Mouse (Mus musculus): ENCODE measurements around the gene Ech1. TPM values are rescaled to one million over a fixed set of nuclear protein-coding genes. Genes with fewer than 3 reads are reported as not detected.

Ech1 gene
- polyA plus RNA-seq, 1 experiment from 2014 or later, result 74.5 TPM

- Histone ChIP-seq H3K9ac (replicated peaks; ENCODE audit: low read depth, low read length) (no peak overlapping the region), H3K9me3 (ENCODE audit: control insufficient read depth, low read length) (no peaks in the 10 kb centered on the region), H3K4me2 (ENCODE audit: low read depth, low read length) (no peak overlapping the region), H3K27ac (ENCODE audit: low read depth, low read length) (no peak overlapping the region), H3K4me1 (ENCODE audit: control insufficient read depth, insufficient read depth, low read length) (peaks cover 22% of the 10 kb centered on the region), H3K27me3 (ENCODE audit: control insufficient read depth, insufficient read depth, low read length) (no peaks in the 10 kb centered on the region), H3K4me3 (ENCODE audit: low read depth, low read length) (no peak overlapping the region), H3K36me3 (ENCODE audit: control insufficient read depth, insufficient read depth, low read length) (peaks cover 82% of the 10 kb centered on the region)
- WGBS, result 92% methylated on average over 9 of the region's 9 CpGs
- ATAC-seq (ENCODE audit: low read depth), result no peak
These were observed 8.8 kb upstream of the Ech1 start for GRCm38 (mm10) chr7:28816201-28816600.

- Histone ChIP-seq H3K9me3 (ENCODE audit: control insufficient read depth, low read length) (no peaks in the 10 kb centered on the region), H3K27me3 (ENCODE audit: control insufficient read depth, insufficient read depth, low read length) (no peaks in the 10 kb centered on the region), H3K4me2 (ENCODE audit: low read depth, low read length) (no peak overlapping the region), H3K36me3 (ENCODE audit: control insufficient read depth, insufficient read depth, low read length) (peaks cover 89% of the 10 kb centered on the region), H3K4me1 (ENCODE audit: control insufficient read depth, insufficient read depth, low read length) (peaks cover 20% of the 10 kb centered on the region), H3K27ac (ENCODE audit: low read depth, low read length) (no peak overlapping the region), H3K4me3 (ENCODE audit: low read depth, low read length) (no peak overlapping the region), H3K9ac (replicated peaks; ENCODE audit: low read depth, low read length) (no peak overlapping the region)
- ATAC-seq (ENCODE audit: low read depth), result no peak
- WGBS, result 93% methylated on average over 10 of the region's 10 CpGs
These were observed 8.1 kb upstream of the Ech1 start for GRCm38 (mm10) chr7:28816920-28817319.

- Histone ChIP-seq H3K27ac (ENCODE audit: low read depth, low read length) (no peak overlapping the region), H3K9ac (replicated peaks; ENCODE audit: low read depth, low read length) (no peak overlapping the region), H3K4me1 (ENCODE audit: control insufficient read depth, insufficient read depth, low read length) (peaks cover 14% of the 10 kb centered on the region), H3K27me3 (ENCODE audit: control insufficient read depth, insufficient read depth, low read length) (no peaks in the 10 kb centered on the region), H3K4me2 (ENCODE audit: low read depth, low read length) (no peak overlapping the region), H3K9me3 (ENCODE audit: control insufficient read depth, low read length) (no peaks in the 10 kb centered on the region), H3K4me3 (ENCODE audit: low read depth, low read length) (no peak overlapping the region), H3K36me3 (ENCODE audit: control insufficient read depth, insufficient read depth, low read length) (peaks cover 91% of the 10 kb centered on the region)
- WGBS, result 58% methylated on average over 6 of the region's 6 CpGs
- no peak for ATAC-seq (ENCODE audit: low read depth)
These were observed 7.5 kb upstream of the Ech1 start for GRCm38 (mm10) chr7:28817524-28817923.

- no peaks in the 10 kb centered on the region for H3K9me3 ChIP-seq (ENCODE audit: control insufficient read depth, low read length)
- no peak overlapping the region for H3K9ac ChIP-seq (replicated peaks; ENCODE audit: low read depth, low read length)
- 71% methylated on average over 4 of the region's 4 CpGs for WGBS
- peaks cover 9% of the 10 kb centered on the region for H3K4me1 ChIP-seq (ENCODE audit: control insufficient read depth, insufficient read depth, low read length)
- no peaks in the 10 kb centered on the region for H3K27me3 ChIP-seq (ENCODE audit: control insufficient read depth, insufficient read depth, low read length)
- no peak overlapping the region for H3K4me2 ChIP-seq (ENCODE audit: low read depth, low read length)
- no peak overlapping the region for H3K4me3 ChIP-seq (ENCODE audit: low read depth, low read length)
- ATAC-seq (ENCODE audit: low read depth), result no peak
- no peak overlapping the region for H3K27ac ChIP-seq (ENCODE audit: low read depth, low read length)
- H3K36me3 ChIP-seq (ENCODE audit: control insufficient read depth, insufficient read depth, low read length), result peaks cover 93% of the 10 kb centered on the region
These were observed 7.1 kb upstream of the Ech1 start for GRCm38 (mm10) chr7:28817957-28818356.

GRCm38 (mm10) chr7:28818436-28818835 lies 6.6 kb upstream of the Ech1 start:
- Histone ChIP-seq H3K4me1 (ENCODE audit: control insufficient read depth, insufficient read depth, low read length) (peaks cover 8% of the 10 kb centered on the region; the same call in 1 of the 2 replicates), H3K27me3 (ENCODE audit: control insufficient read depth, insufficient read depth, low read length) (no peaks in the 10 kb centered on the region), H3K4me2 (ENCODE audit: low read depth, low read length) (no peak overlapping the region), H3K4me3 (ENCODE audit: low read depth, low read length) (no peak overlapping the region), H3K9me3 (ENCODE audit: control insufficient read depth, low read length) (no peaks in the 10 kb centered on the region), H3K36me3 (ENCODE audit: control insufficient read depth, insufficient read depth, low read length) (peaks cover 88% of the 10 kb centered on the region), H3K27ac (ENCODE audit: low read depth, low read length) (no peak overlapping the region), H3K9ac (replicated peaks; ENCODE audit: low read depth, low read length) (no peak overlapping the region)
- no peak for ATAC-seq (ENCODE audit: low read depth)
- 90% methylated on average over 15 of the region's 18 CpGs for WGBS

- WGBS, result 87% methylated on average over 4 of the region's 4 CpGs
- no peak overlapping the region for H3K4me2 ChIP-seq (ENCODE audit: low read depth, low read length)
- 0 out of 2 replicates have a peak, but pooled peaks cover 8% of the 10 kb centered on the region for H3K4me1 ChIP-seq (ENCODE audit: control insufficient read depth, insufficient read depth, low read length)
- no peak overlapping the region for H3K4me3 ChIP-seq (ENCODE audit: low read depth, low read length)
- H3K36me3 ChIP-seq (ENCODE audit: control insufficient read depth, insufficient read depth, low read length), result peaks cover 83% of the 10 kb centered on the region
- H3K27me3 ChIP-seq (ENCODE audit: control insufficient read depth, insufficient read depth, low read length), result no peaks in the 10 kb centered on the region
- H3K9ac ChIP-seq (replicated peaks; ENCODE audit: low read depth, low read length), result no peak overlapping the region
- H3K27ac ChIP-seq (ENCODE audit: low read depth, low read length), result no peak overlapping the region
- no peak for ATAC-seq (ENCODE audit: low read depth)
- no peaks in the 10 kb centered on the region for H3K9me3 ChIP-seq (ENCODE audit: control insufficient read depth, low read length)
These were observed 6.1 kb upstream of the Ech1 start for GRCm38 (mm10) chr7:28818861-28819452.

- peaks cover 77% of the 10 kb centered on the region for H3K36me3 ChIP-seq (ENCODE audit: control insufficient read depth, insufficient read depth, low read length)
- no peaks in the 10 kb centered on the region for H3K27me3 ChIP-seq (ENCODE audit: control insufficient read depth, insufficient read depth, low read length)
- no peak overlapping the region for H3K9ac ChIP-seq (replicated peaks; ENCODE audit: low read depth, low read length)
- ATAC-seq (ENCODE audit: low read depth), result no peak
- H3K4me3 ChIP-seq (ENCODE audit: low read depth, low read length), result no peak overlapping the region
- no peaks in the 10 kb centered on the region for H3K9me3 ChIP-seq (ENCODE audit: control insufficient read depth, low read length)
- no peak overlapping the region for H3K27ac ChIP-seq (ENCODE audit: low read depth, low read length)
- no peak overlapping the region for H3K4me2 ChIP-seq (ENCODE audit: low read depth, low read length)
- 0 out of 2 replicates have a peak, but pooled peaks cover 10% of the 10 kb centered on the region for H3K4me1 ChIP-seq (ENCODE audit: control insufficient read depth, insufficient read depth, low read length)
- WGBS, result 75% methylated on average over 4 of the region's 4 CpGs
These were observed 5.4 kb upstream of the Ech1 start for GRCm38 (mm10) chr7:28819571-28819970.

- H3K4me1 ChIP-seq (ENCODE audit: control insufficient read depth, insufficient read depth, low read length), result peaks cover 8% of the 10 kb centered on the region; the same call in 1 of the 2 replicates
- no peaks in the 10 kb centered on the region for H3K9me3 ChIP-seq (ENCODE audit: control insufficient read depth, low read length)
- H3K27ac ChIP-seq (ENCODE audit: low read depth, low read length), result peak overlapping the region; percentile 52
- H3K27me3 ChIP-seq (ENCODE audit: control insufficient read depth, insufficient read depth, low read length), result no peaks in the 10 kb centered on the region
- ATAC-seq (ENCODE audit: low read depth), result no peak
- H3K4me2 ChIP-seq (ENCODE audit: low read depth, low read length), result no peak overlapping the region
- no peak overlapping the region for H3K9ac ChIP-seq (replicated peaks; ENCODE audit: low read depth, low read length)
- H3K4me3 ChIP-seq (ENCODE audit: low read depth, low read length), result no peak overlapping the region
- H3K36me3 ChIP-seq (ENCODE audit: control insufficient read depth, insufficient read depth, low read length), result peaks cover 67% of the 10 kb centered on the region
- 33% methylated on average over 12 of the region's 12 CpGs for WGBS
These were observed 4.4 kb upstream of the Ech1 start for GRCm38 (mm10) chr7:28820358-28821260.

GRCm38 (mm10) chr7:28821261-28821831 lies 3.7 kb upstream of the Ech1 start:
- Histone ChIP-seq H3K9me3 (ENCODE audit: control insufficient read depth, low read length) (no peaks in the 10 kb centered on the region), H3K27me3 (ENCODE audit: control insufficient read depth, insufficient read depth, low read length) (no peaks in the 10 kb centered on the region), H3K27ac (ENCODE audit: low read depth, low read length) (peak overlapping the region; percentile 52), H3K4me1 (ENCODE audit: control insufficient read depth, insufficient read depth, low read length) (peaks cover 13% of the 10 kb centered on the region; the same call in 1 of the 2 replicates), H3K9ac (replicated peaks; ENCODE audit: low read depth, low read length) (no peak overlapping the region), H3K4me3 (ENCODE audit: low read depth, low read length) (no peak overlapping the region), H3K4me2 (ENCODE audit: low read depth, low read length) (no peak overlapping the region), H3K36me3 (ENCODE audit: control insufficient read depth, insufficient read depth, low read length) (peaks cover 59% of the 10 kb centered on the region)
- ATAC-seq (ENCODE audit: low read depth), result no peak
- WGBS, result 52% methylated on average over 10 of the region's 10 CpGs

All from neural tube, embryonic 14.5 days (tissue).